Mouse (Mus musculus) ES-E14 (cell line): ENCODE measurements around the gene Cnst.

Experiments
- CHD2 ChIP-seq: IDR thresholded peaks from 2 replicates; pipeline ENCODE4 v1.6.1; 2014; ENCODE audit warnings: mild to moderate bottlenecking, low read depth, low read length, inconsistent platforms
- HCFC1 ChIP-seq: IDR thresholded peaks from 2 replicates; pipeline ENCODE4 v1.6.1; 2012; ENCODE audit warnings: low read length, inconsistent platforms, borderline replicate concordance; ENCODE audit not compliant: insufficient read depth
- MAFK ChIP-seq: IDR thresholded peaks from 2 replicates; pipeline ENCODE4 v1.6.1; 2014; ENCODE audit warnings: mild to moderate bottlenecking, low read depth, low read length, inconsistent platforms; ENCODE audit not compliant: insufficient read depth
- ZC3H11A ChIP-seq: IDR thresholded peaks from 2 replicates; pipeline ENCODE4 v1.6.1; 2012; ENCODE audit warnings: low read depth, mild to moderate bottlenecking, inconsistent platforms, low read length, borderline replicate concordance
- ZNF384 ChIP-seq: IDR thresholded peaks from 2 replicates; pipeline ENCODE4 v1.6.1; 2012; ENCODE audit warnings: low read depth, low read length, inconsistent platforms

DNA sequence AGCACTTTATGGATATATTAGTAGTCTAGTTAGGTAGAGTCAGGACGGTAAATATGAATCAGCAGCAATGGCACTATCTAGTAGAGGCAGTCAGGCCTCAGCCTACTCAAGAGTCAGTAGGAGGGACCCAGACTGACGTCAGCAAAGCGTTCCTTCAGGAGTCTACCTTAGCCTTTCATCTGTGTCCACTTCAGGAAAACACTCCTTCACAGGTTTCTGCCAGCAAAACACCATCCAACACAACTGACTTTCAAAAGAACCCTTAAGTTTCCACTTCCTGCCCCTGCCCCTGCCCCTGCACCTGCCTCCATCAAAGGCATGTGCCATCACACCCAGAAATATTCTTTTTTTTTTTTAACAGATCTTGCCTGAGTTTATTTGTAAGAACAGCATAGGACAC is 26.3 kb upstream of the Cnst start:
- TF ChIP-seq HCFC1 (no peak), MAFK (no peak), CHD2 (no peak), ZC3H11A (no peak), ZNF384 (no peak)
